Mouse (Mus musculus): ENCODE data around the gene Gm10065.
"Not testable (repeated sequence)": the region's sequence is repeated elsewhere in the genome, so short reads cannot be mapped to it uniquely, and the experiment has no call there.

The Gm10065 gene

GRCm38 (mm10) chr13:21478759-21479670 lies at the start of gene Gm10065, which contains the start of gene Zkscan4:
Gene Gm10065, minus strand, starts transcription at chr13:21479441.
Gene Zkscan4, plus strand, starts transcription at chr13:21478907.
- DNase-seq (ENCODE audit: low spot score) = peak; percentile 45

- DNase-seq (ENCODE audit: low spot score) = peak; percentile 68
Measured at GRCm38 (mm10) chr13:21506221-21506649, 27.0 kb upstream of the Gm10065 start.

- no peak for DNase-seq (ENCODE audit: low spot score)
Measured at GRCm38 (mm10) chr13:21502296-21502695, 23.1 kb upstream of the Gm10065 start.

- DNase-seq (ENCODE audit: low spot score) = not testable (repeated sequence)
Measured at GRCm38 (mm10) chr13:21501182-21501581, 21.9 kb upstream of the Gm10065 start, which contains the start of gene Gm11273. Gene Gm11273, minus strand, starts transcription at chr13:21501418.

- DNase-seq (ENCODE audit: low spot score) = no peak
Measured at GRCm38 (mm10) chr13:21495080-21495479, 15.8 kb upstream of the Gm10065 start, which contains the start of gene AK157302. Gene AK157302, plus strand, starts transcription at chr13:21495223.

- DNase-seq (ENCODE audit: low spot score) = no peak
Measured at GRCm38 (mm10) chr13:21492847-21493246, 13.6 kb upstream of the Gm10065 start.

GRCm38 (mm10) chr13:21486881-21487280 lies 7.6 kb upstream of the Gm10065 start:
- no peak for DNase-seq (ENCODE audit: low spot score)

GRCm38 (mm10) chr13:21472427-21472826 lies 6.8 kb downstream of the Gm10065 start:
- DNase-seq (ENCODE audit: low spot score) = no peak

GRCm38 (mm10) chr13:21469097-21469496 lies 10.1 kb downstream of the Gm10065 start:
- DNase-seq (ENCODE audit: low spot score) = no peak

GRCm38 (mm10) chr13:21468061-21469019 lies 10.9 kb downstream of the Gm10065 start, which contains the start of gene Nkapl:
Gene Nkapl, minus strand, starts transcription at chr13:21468509.
- peak; percentile 63 for DNase-seq (ENCODE audit: low spot score)

- DNase-seq (ENCODE audit: low spot score) = no peak
Measured at GRCm38 (mm10) chr13:21467336-21467735, 11.9 kb downstream of the Gm10065 start.

GRCm38 (mm10) chr13:21462516-21462915 lies 16.7 kb downstream of the Gm10065 start:
- not testable (repeated sequence) for DNase-seq (ENCODE audit: low spot score)

- no peak for DNase-seq (ENCODE audit: low spot score)
Measured at GRCm38 (mm10) chr13:21456347-21456746, 22.9 kb downstream of the Gm10065 start.

GRCm38 (mm10) chr13:21454133-21454532 lies 25.1 kb downstream of the Gm10065 start:
- DNase-seq (ENCODE audit: low spot score) = no peak

GRCm38 (mm10) chr13:21453449-21453848 lies 25.8 kb downstream of the Gm10065 start, which contains the start of gene Zscan26:
Gene Zscan26, minus strand, starts transcription at chr13:21453730.
- peak; percentile 69 for DNase-seq (ENCODE audit: low spot score)

- no peak for DNase-seq (ENCODE audit: low spot score)
Measured at GRCm38 (mm10) chr13:21453042-21453441, 26.2 kb downstream of the Gm10065 start.

GRCm38 (mm10) chr13:21447856-21448614 lies 31.2 kb downstream of the Gm10065 start:
- DNase-seq (ENCODE audit: low spot score) = no peak

- DNase-seq (ENCODE audit: low spot score) = no peak
Measured at GRCm38 (mm10) chr13:21446796-21447195, 32.4 kb downstream of the Gm10065 start.

GRCm38 (mm10) chr13:21441207-21441572 lies 38.1 kb downstream of the Gm10065 start:
- DNase-seq (ENCODE audit: low spot score) = no peak

- DNase-seq (ENCODE audit: low spot score) = peak; percentile 15
Measured at GRCm38 (mm10) chr13:21440503-21441206, 38.6 kb downstream of the Gm10065 start, which contains the start of gene Pgbd1. Gene Pgbd1, minus strand, starts transcription at chr13:21441058.
